Mouse (Mus musculus) lung, adult 2 months (tissue): ENCODE measurements around the gene Palld. TPM values are rescaled to one million over a fixed set of nuclear protein-coding genes. Genes with fewer than 3 reads are reported as not detected.

Experiments used
- DNase-seq: peaks from one replicate; pipeline ENCODE4 v3.0.0; 2022
- H3K4me1 ChIP-seq: fragments of 200-500 bp; 2 replicates; pipeline ENCODE4 v1.6.1; 2011; ENCODE audit warnings: low read length; ENCODE audit not compliant: control insufficient read depth, insufficient read depth
- H3K4me3 ChIP-seq: fragments of 200-500 bp; replicated peaks from 2 replicates; pipeline ENCODE3; 2011; ENCODE audit warnings: low read depth, mild to moderate bottlenecking, control low read depth, low read length; ENCODE audit errors: extremely low read depth
- CTCF ChIP-seq: fragments of 200-500 bp; IDR thresholded peaks from 2 replicates; pipeline ENCODE4 v1.5.1; 2011; ENCODE audit warnings: mild to moderate bottlenecking, low read length, control low read depth; ENCODE audit not compliant: insufficient read depth
- POLR2A ChIP-seq: fragments of 200-500 bp; IDR thresholded peaks from 2 replicates; pipeline ENCODE4 v1.6.1; 2011; ENCODE audit warnings: low read depth, mild to moderate bottlenecking, control low read depth, low read length, borderline replicate concordance; ENCODE audit errors: extremely low read depth
- WGBS: fragments of 180-500 bp; shearing (Covaris S2); methylation state at CpG from one replicate; pipeline ENCODE4 v1.1.7; 2018; 5-methylcytosine and 5-hydroxymethylcytosine counted together
- polyA plus RNA-seq: library from polyadenylated mRNA; depleted of rRNA; stranded (reverse); fragments of >200 nt; gene quantifications from 2 replicates; pipeline ENCODE4 v1.2.3, GENCODE M21; 2012; rRNA removed

The Palld gene
- polyA plus RNA-seq, result 34.2 and 37.1 TPM in 2 replicates

- no peak for TF ChIP-seq CTCF
- TF ChIP-seq POLR2A, result no peak
- 79% methylated on average over 5 of the region's 5 CpGs for WGBS
- Histone ChIP-seq H3K4me1 (no peaks in the 10 kb centered on the region), H3K4me3 (no peak within 1 kb of the TSS)
- no peak for DNase-seq
These were observed at the start of gene Palld for GRCm38 (mm10) chr8:61902521-61902920. Palld (minus strand) TSS chr8:61902690.

DNA sequence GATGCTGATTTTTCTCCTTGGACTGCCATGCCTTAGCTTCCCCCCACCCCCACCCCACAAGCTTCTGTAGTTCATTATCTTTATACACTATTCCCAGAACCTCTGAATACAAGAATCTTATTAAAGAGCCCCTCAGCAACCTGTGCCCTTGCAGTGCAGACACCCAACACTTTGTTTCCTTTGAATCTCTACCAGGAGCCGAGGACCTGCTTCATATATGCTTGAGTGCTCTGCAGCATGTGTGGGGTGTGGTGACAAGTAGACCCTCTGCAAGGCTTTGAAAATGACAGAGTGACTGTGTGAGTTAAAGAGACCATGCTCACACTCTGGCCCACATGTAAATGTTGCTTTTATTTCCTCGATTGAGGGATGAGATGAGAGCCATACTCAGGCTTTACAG is 35.1 kb upstream of the Palld start:
- 79% methylated on average over 2 of the region's 2 CpGs for WGBS
- TF ChIP-seq CTCF (no peak), POLR2A (no peak)
- H3K4me3 ChIP-seq, result no peak overlapping the region
- DNase-seq, result no peak
- no peaks in the 10 kb centered on the region for H3K4me1 ChIP-seq

GRCm38 (mm10) chr8:61933243-61933642 is 30.8 kb upstream of the Palld start:
- DNase-seq, result no peak
- TF ChIP-seq CTCF (no peak), POLR2A (no peak)
- WGBS, result 22% methylated on average over 2 of the region's 2 CpGs
- H3K4me3 ChIP-seq, result no peak overlapping the region
- H3K4me1 ChIP-seq, result 0 out of 2 replicates have a peak, but pooled peaks cover 3% of the 10 kb centered on the region

- peak; percentile 65 for DNase-seq
- peak within 1 kb of the TSS; percentile 94 for H3K4me3 ChIP-seq
- no peak for TF ChIP-seq CTCF
- TF ChIP-seq POLR2A, result peak; percentile 66; the same call in 1 of the 2 replicates
- WGBS, result 4% methylated on average over 22 of the region's 22 CpGs
- 0 out of 2 replicates have a peak, but pooled peaks cover 3% of the 10 kb centered on the region for H3K4me1 ChIP-seq
These were observed 25.4 kb upstream of the Palld start, which contains the start of gene Ddx60 for GRCm38 (mm10) chr8:61927777-61928494. Ddx60 (plus strand) TSS chr8:61928087.

GRCm38 (mm10) chr8:61924518-61924917 is 22.0 kb upstream of the Palld start:
- Histone ChIP-seq H3K4me3 (no peak overlapping the region), H3K4me1 (0 out of 2 replicates have a peak, but pooled peaks cover 3% of the 10 kb centered on the region)
- DNase-seq, result no peak
- TF ChIP-seq POLR2A (no peak), CTCF (no peak)
- WGBS, result 91% methylated on average over 1 of the region's 1 CpGs

GRCm38 (mm10) chr8:61921454-61922054 is 19.1 kb upstream of the Palld start:
- H3K4me3 ChIP-seq, result no peak overlapping the region
- no peak for TF ChIP-seq POLR2A
- TF ChIP-seq CTCF, result no peak
- WGBS, result 67% methylated on average over 10 of the region's 10 CpGs

DNA sequence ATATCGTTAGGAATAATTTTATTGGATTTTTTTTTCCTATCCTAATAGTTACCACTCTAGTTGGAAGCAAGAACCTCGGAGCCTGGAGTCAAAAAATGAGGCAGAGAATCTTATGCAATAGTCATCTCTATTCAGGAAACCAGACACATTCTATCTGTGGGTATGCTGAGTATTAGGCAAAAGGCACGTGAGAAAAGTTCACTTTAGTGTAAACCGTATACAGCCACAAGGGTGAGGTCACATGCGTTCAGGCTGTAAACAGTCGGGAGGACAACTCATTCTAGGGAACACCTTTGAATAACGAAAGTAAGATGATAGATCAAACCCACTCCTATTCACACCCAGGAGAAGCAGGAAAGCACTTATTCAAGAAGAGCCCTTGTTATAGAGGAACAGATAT is 17.9 kb upstream of the Palld start:
- Histone ChIP-seq H3K4me3 (no peak overlapping the region), H3K4me1 (no peaks in the 10 kb centered on the region)
- no peak for DNase-seq
- TF ChIP-seq CTCF, result no peak
- no peak for TF ChIP-seq POLR2A
- WGBS, result 49% methylated on average over 7 of the region's 7 CpGs

More at GRCm38 (mm10) chr8:61921454-61922054, 19.1 kb upstream of the Palld start:
- DNase-seq, result no peak
- no peaks in the 10 kb centered on the region for H3K4me1 ChIP-seq

- DNase-seq, result no peak
- TF ChIP-seq CTCF, result no peak
- TF ChIP-seq POLR2A, result no peak
- 92% methylated on average over 2 of the region's 2 CpGs for WGBS
- H3K4me3 ChIP-seq, result no peak overlapping the region
- no peaks in the 10 kb centered on the region for H3K4me1 ChIP-seq
These were observed 16.8 kb upstream of the Palld start for GRCm38 (mm10) chr8:61919145-61919788.

DNA sequence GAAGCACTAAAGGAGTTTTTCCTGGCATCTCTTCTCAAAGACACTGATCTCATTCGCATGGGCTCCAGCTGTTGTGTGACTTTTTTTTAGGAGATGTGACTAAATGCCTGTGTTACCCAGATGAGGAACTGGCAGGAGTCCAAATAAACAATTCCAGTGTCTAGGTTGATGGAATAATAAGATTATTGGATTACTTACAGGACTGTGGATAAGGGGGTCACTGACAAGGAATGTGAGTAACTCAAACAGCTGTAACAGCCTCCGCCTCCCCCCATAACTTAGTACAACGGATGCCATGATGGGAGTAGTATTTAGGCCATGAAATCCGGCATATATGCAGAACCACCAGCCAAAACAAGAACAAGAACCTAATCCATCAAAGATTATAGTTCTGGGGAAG is 14.8 kb upstream of the Palld start:
- TF ChIP-seq POLR2A, result no peak
- no peak for TF ChIP-seq CTCF
- WGBS, result 80% methylated on average over 4 of the region's 4 CpGs
- no peak overlapping the region for H3K4me3 ChIP-seq
- H3K4me1 ChIP-seq, result no peaks in the 10 kb centered on the region
- no peak for DNase-seq
